Mouse (Mus musculus) thymus, postnatal 4 days (tissue): ENCODE results near the gene Cog8.

Experiments used
- DNase-seq: peaks from one replicate; pipeline ENCODE4 v3.0.0; 2021

Gene Cog8

GRCm38 (mm10) chr8:107056076-107056972 is at the start of gene Cog8, which contains the start of gene Nip7:
Gene Cog8, minus strand, starts transcription at chr8:107056689.
Gene Nip7, plus strand, starts transcription at chr8:107056877.
- DNase-seq: peak; percentile 91

- peak; percentile 90 for DNase-seq
These were observed 48.1 kb upstream of the Cog8 start for GRCm38 (mm10) chr8:107104547-107104946.

GRCm38 (mm10) chr8:107100635-107101034 is 44.1 kb upstream of the Cog8 start:
- DNase-seq: no peak

GRCm38 (mm10) chr8:107096366-107097036 is 40.0 kb upstream of the Cog8 start, which contains the start of gene Terf2:
Gene Terf2, minus strand, starts transcription at chr8:107096547.
- DNase-seq: peak; percentile 91

- no peak for DNase-seq
These were observed 39.4 kb upstream of the Cog8 start for GRCm38 (mm10) chr8:107095717-107096365.

GRCm38 (mm10) chr8:107090531-107090930 is 34.0 kb upstream of the Cog8 start:
- no peak for DNase-seq

- no peak for DNase-seq
These were observed 32.1 kb upstream of the Cog8 start for GRCm38 (mm10) chr8:107088526-107089063.

- no peak for DNase-seq
These were observed 29.5 kb upstream of the Cog8 start for GRCm38 (mm10) chr8:107086018-107086417.

GRCm38 (mm10) chr8:107085358-107085757 is 28.9 kb upstream of the Cog8 start:
- DNase-seq: peak; percentile 68

- no peak for DNase-seq
These were observed 19.9 kb upstream of the Cog8 start for GRCm38 (mm10) chr8:107076239-107076888.

- DNase-seq: no peak
These were observed 17.6 kb upstream of the Cog8 start for GRCm38 (mm10) chr8:107074128-107074527.

GRCm38 (mm10) chr8:107073706-107074105 is 17.2 kb upstream of the Cog8 start:
- DNase-seq: no peak

- DNase-seq: no peak
These were observed 9.3 kb upstream of the Cog8 start, which contains the start of gene Tmed6 for GRCm38 (mm10) chr8:107065511-107066496. Gene Tmed6, minus strand, starts transcription at chr8:107065644.

GRCm38 (mm10) chr8:107062613-107063012 is 6.1 kb upstream of the Cog8 start:
- no peak for DNase-seq

GRCm38 (mm10) chr8:107056973-107057369 is 482 bp upstream of the Cog8 start:
- DNase-seq: no peak

GRCm38 (mm10) chr8:107052046-107052445 is 4.4 kb downstream of the Cog8 start:
- no peak for DNase-seq

- DNase-seq: no peak
These were observed 7.0 kb downstream of the Cog8 start for GRCm38 (mm10) chr8:107049480-107049879.

GRCm38 (mm10) chr8:107048061-107048941 is 8.2 kb downstream of the Cog8 start, which contains the start of gene Pdf:
Gene Pdf, minus strand, starts transcription at chr8:107048614.
- DNase-seq: peak; percentile 86

GRCm38 (mm10) chr8:107046976-107047375 is 9.5 kb downstream of the Cog8 start:
- DNase-seq: no peak

GRCm38 (mm10) chr8:107045478-107045877 is 11.0 kb downstream of the Cog8 start:
- no peak for DNase-seq
